Mouse (Mus musculus): ENCODE data around the gene Anapc15-ps.
"Not testable (repeated sequence)": the region's sequence is repeated elsewhere in the genome, so short reads cannot be mapped to it uniquely, and the experiment has no call there.

Anapc15-ps gene

GRCm38 (mm10) chr10:95630726-95631345 lies 42.4 kb downstream of the Anapc15-ps start:
- no peak for DNase-seq (ENCODE audit: low read depth, low spot score)

DNA sequence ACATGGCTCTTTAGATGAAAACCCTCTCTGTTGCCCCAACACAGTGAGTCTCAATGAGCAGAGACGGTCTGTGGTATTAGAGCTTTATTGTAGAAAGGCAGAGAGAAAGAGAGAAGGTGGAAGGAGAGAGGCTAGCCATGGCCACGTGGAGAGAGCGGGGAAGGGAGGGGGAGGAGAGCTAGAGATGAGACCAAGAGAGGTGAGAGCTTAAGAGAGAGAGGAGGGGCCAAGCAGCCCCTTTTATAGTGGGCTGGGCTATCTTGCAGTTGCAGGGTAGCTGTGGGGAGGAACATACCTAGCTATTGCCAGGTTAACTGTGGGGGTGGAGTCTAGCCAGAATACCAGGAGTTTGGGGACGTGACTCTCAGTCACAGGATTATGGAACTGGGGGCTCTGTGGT lies 43.1 kb downstream of the Anapc15-ps start:
- not testable (repeated sequence) for DNase-seq (ENCODE audit: low read depth, low spot score)

DNA sequence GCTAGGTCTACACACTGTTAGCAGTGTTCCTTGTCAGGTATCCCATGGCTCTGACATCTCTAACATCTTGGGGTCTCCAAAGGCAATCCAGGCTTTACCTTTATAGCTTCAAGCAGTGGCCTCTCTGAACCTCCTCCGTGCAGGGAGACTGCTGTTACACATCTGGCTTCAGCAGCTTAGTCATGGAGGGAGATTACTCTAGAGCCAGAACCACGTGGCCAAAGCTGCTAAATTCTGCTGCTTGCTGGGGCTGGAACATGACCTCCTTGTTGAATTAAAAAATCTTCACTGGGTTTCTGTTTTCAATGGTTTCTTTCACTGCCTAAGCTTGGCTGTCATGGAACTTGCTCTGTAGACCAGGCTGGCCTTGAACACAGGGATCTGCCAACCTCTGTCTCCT lies 44.9 kb downstream of the Anapc15-ps start:
- DNase-seq (ENCODE audit: low read depth, low spot score) = no peak

DNA sequence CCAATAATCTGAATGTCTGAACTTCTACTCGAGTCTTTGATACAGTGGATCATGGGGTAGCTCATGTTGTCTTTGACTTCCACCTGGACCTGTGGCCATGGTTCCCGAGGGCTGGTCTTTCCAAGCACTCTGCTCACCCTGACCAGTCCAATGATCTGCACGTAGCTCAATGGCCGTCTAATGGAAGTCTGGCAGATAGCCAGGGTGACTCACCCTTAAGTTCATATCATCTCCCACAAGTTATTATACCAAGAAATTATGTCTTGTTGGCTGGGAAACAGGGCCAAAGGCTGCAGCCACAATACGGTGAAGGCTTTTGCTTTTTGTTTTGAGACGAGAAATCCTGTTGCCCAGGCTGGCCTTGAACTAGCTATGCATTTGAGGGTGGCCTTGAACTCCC lies 45.9 kb downstream of the Anapc15-ps start:
- DNase-seq (ENCODE audit: low read depth, low spot score) = no peak

- no peak for DNase-seq (ENCODE audit: low read depth, low spot score)
These were observed 48.0 kb downstream of the Anapc15-ps start for GRCm38 (mm10) chr10:95625300-95625699.

- DNase-seq (ENCODE audit: low read depth, low spot score) = no peak
These were observed 49.2 kb downstream of the Anapc15-ps start for GRCm38 (mm10) chr10:95624007-95624406.

GRCm38 (mm10) chr10:95623518-95623905 lies 49.7 kb downstream of the Anapc15-ps start:
- DNase-seq (ENCODE audit: low read depth, low spot score) = no peak

Measured in mesoderm, embryonic 11.5 days (tissue).